Comparison of ENCODE assay signal across 8 mouse cellular contexts in the genomic region with DNA sequence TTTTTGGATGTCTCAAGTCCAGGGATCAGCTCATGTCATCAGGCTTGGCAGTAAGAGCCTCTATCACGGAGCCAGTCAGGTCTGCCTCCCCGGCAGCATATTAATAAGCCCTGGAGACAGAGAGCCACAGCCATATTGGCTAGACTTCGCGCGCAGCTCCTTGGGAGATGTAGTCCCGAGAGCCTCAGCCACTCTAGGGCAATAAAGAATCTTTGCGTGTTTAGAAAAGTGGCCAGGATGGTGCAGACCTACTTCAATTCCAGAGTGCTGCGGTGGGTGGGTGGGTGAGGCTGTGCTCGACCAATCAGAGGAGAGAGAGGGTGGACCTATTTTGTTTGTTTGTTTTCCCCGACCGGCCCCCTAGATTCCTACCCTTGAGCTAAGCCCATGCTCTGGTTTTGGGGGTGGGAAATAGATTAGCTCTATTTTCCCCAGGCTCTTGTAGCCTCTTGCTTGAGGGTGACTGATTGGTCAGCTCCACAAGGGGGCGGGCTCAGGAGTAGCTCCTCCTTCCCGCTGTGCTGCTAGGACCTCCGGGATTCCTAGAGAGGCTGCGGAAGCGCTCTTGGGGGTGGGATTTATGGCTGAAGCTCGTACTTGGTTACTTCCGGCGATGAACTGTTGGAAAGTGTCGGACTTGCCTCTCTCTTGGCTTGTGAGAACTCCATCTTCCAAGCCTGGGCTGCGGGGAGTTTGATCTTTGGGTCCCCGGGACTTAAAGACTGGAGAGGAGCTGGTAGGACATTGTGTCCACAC. TPM values are rescaled to one million over a fixed set of nuclear protein-coding genes. Genes with fewer than 3 reads are reported as not detected.
DNase-seq lines count a peak whose midpoint lies in the region; ATAC-seq and TF ChIP-seq lines count a peak whose summit lies in the region.

A gene (plus strand): TSS at position 627 of the 756 bp plus-strand sequence.

- peaks cover 10% of the 10 kb centered on the region; the same call in 1 of the 2 replicates for H3K36me3 ChIP-seq in E14TG2a.4 (ENCODE audit: insufficient read depth, low read length)
- H3K36me3 ChIP-seq in forebrain, embryonic 12.5 days (replicated peaks): peaks cover 14% of the 10 kb centered on the region
- H3K36me3 ChIP-seq in heart, postnatal 0 days (replicated peaks; ENCODE audit: control insufficient read depth, insufficient read depth, low read length): 0 out of 2 replicates have a peak, but pooled peaks cover 3% of the 10 kb centered on the region
- H3K36me3 ChIP-seq in liver, embryonic 16.5 days (ENCODE audit: control insufficient read depth, insufficient read depth): peaks cover 4% of the 10 kb centered on the region; the same call in 1 of the 2 replicates
- peaks cover 14% of the 10 kb centered on the region for H3K36me3 ChIP-seq in neural tube, embryonic 13.5 days
- H3K36me3 ChIP-seq in testis, adult 2 months (ENCODE audit: control insufficient read depth, insufficient read depth, low read length): 0 out of 2 replicates have a peak, but pooled peaks cover 1% of the 10 kb centered on the region

- WGBS in forebrain, embryonic 12.5 days: under 1% methylated on average over 22 of the region's 22 CpGs
- under 1% methylated on average over 22 of the region's 22 CpGs for WGBS in heart, postnatal 0 days
- WGBS in liver, embryonic 16.5 days (ENCODE audit: insufficient replicate concordance): 0% methylated on average over 22 of the region's 22 CpGs
- under 1% methylated on average over 22 of the region's 22 CpGs for WGBS in neural tube, embryonic 13.5 days

- no peaks in the 10 kb centered on the region for H3K9me3 ChIP-seq in E14TG2a.4 (ENCODE audit: low read length)
- no peaks in the 10 kb centered on the region for H3K9me3 ChIP-seq in forebrain, embryonic 12.5 days
- H3K9me3 ChIP-seq in heart, postnatal 0 days (replicated peaks; ENCODE audit: control insufficient read depth, low read length): no peaks in the 10 kb centered on the region
- no peaks in the 10 kb centered on the region for H3K9me3 ChIP-seq in liver, embryonic 16.5 days (replicated peaks; ENCODE audit: control insufficient read depth, low read length)
- no peaks in the 10 kb centered on the region for H3K9me3 ChIP-seq in neural tube, embryonic 13.5 days

- peak within 1 kb of the TSS; percentile 61 for H3K9ac ChIP-seq in forebrain, embryonic 12.5 days
- H3K9ac ChIP-seq in heart, postnatal 0 days (replicated peaks; ENCODE audit: low read depth, low read length): peak within 1 kb of the TSS; percentile 61
- peak within 1 kb of the TSS; percentile 84 for H3K9ac ChIP-seq in liver, embryonic 16.5 days (ENCODE audit: low read depth, low read length)
- H3K9ac ChIP-seq in neural tube, embryonic 13.5 days: peak within 1 kb of the TSS; percentile 70

- peaks cover 54% of the 10 kb centered on the region for H3K4me1 ChIP-seq in E14TG2a.4 (replicated peaks; ENCODE audit: low read depth, low read length)
- peaks cover 32% of the 10 kb centered on the region for H3K4me1 ChIP-seq in forebrain, embryonic 12.5 days
- peaks cover 10% of the 10 kb centered on the region; the same call in 1 of the 2 replicates for H3K4me1 ChIP-seq in heart, postnatal 0 days (ENCODE audit: control insufficient read depth, insufficient read depth)
- peaks cover 30% of the 10 kb centered on the region for H3K4me1 ChIP-seq in liver, embryonic 16.5 days (ENCODE audit: control insufficient read depth, low read depth, low read length)
- H3K4me1 ChIP-seq in neural tube, embryonic 13.5 days (replicated peaks): peaks cover 35% of the 10 kb centered on the region
- H3K4me1 ChIP-seq in testis, adult 2 months (ENCODE audit: control insufficient read depth, insufficient read depth, low read length): peaks cover 11% of the 10 kb centered on the region

- peak within 1 kb of the TSS; percentile 59 for H3K4me2 ChIP-seq in forebrain, embryonic 12.5 days
- peak within 1 kb of the TSS; percentile 81 for H3K4me2 ChIP-seq in heart, postnatal 0 days (ENCODE audit: low read depth, low read length)
- H3K4me2 ChIP-seq in liver, embryonic 16.5 days (ENCODE audit: low read depth, low read length): peak within 1 kb of the TSS; percentile 77
- H3K4me2 ChIP-seq in neural tube, embryonic 13.5 days: peak within 1 kb of the TSS; percentile 62

- H3K27me3 ChIP-seq in E14TG2a.4 (ENCODE audit: insufficient read depth, low read length): no peaks in the 10 kb centered on the region
- no peaks in the 10 kb centered on the region for H3K27me3 ChIP-seq in forebrain, embryonic 12.5 days
- H3K27me3 ChIP-seq in heart, postnatal 0 days (ENCODE audit: control insufficient read depth, insufficient read depth, low read length): no peaks in the 10 kb centered on the region
- no peaks in the 10 kb centered on the region for H3K27me3 ChIP-seq in liver, embryonic 16.5 days (ENCODE audit: control insufficient read depth, insufficient read depth, low read depth, low read length)
- H3K27me3 ChIP-seq in neural tube, embryonic 13.5 days: no peaks in the 10 kb centered on the region
- H3K27me3 ChIP-seq in testis, adult 2 months (ENCODE audit: control insufficient read depth, insufficient read depth, low read length): no peaks in the 10 kb centered on the region

- peak within 1 kb of the TSS; percentile 87 for H3K27ac ChIP-seq in forebrain, embryonic 12.5 days
- H3K27ac ChIP-seq in heart, postnatal 0 days (ENCODE audit: low read depth): peak within 1 kb of the TSS; percentile 93
- H3K27ac ChIP-seq in liver, embryonic 16.5 days (ENCODE audit: low read length): peak within 1 kb of the TSS; percentile 93
- peak within 1 kb of the TSS; percentile 90 for H3K27ac ChIP-seq in neural tube, embryonic 13.5 days (replicated peaks)
- H3K27ac ChIP-seq in testis, adult 2 months (ENCODE audit: control insufficient read depth, insufficient read depth, low read depth, low read length): peak within 1 kb of the TSS; percentile 81

- peak; percentile 97 for DNase-seq in c-Kit-positive CD71-positive TER-119-positive erythroid progenitor cells, embryonic 14.5 days (ENCODE audit: low spot score)
- peak; percentile 99 for DNase-seq in heart, postnatal 0 days (ENCODE audit: low spot score)
- DNase-seq in kidney, postnatal 4 days: peak; percentile 99

- peak within 1 kb of the TSS; percentile 88 for H3K4me3 ChIP-seq in E14TG2a.4 (replicated peaks; ENCODE audit: low read length)
- H3K4me3 ChIP-seq in forebrain, embryonic 12.5 days (replicated peaks): peak within 1 kb of the TSS; percentile 58
- H3K4me3 ChIP-seq in heart, postnatal 0 days (ENCODE audit: low read depth, low read length): peak within 1 kb of the TSS; percentile 57
- peak within 1 kb of the TSS; percentile 84 for H3K4me3 ChIP-seq in liver, embryonic 16.5 days (ENCODE audit: low read depth, low read length)
- peak within 1 kb of the TSS; percentile 52 for H3K4me3 ChIP-seq in neural tube, embryonic 13.5 days
- H3K4me3 ChIP-seq in testis, adult 2 months (ENCODE audit: control insufficient read depth, low read depth, low read length): peak within 1 kb of the TSS; percentile 92

- peak; percentile 71 for TF ChIP-seq POLR2A in testis, adult 2 months (IDR thresholded peaks at IDR 0.05; ENCODE audit: control insufficient read depth, low read depth, low read length)

- TF ChIP-seq CTCF in E14TG2a.4 (conservative IDR thresholded peaks at IDR 0.05; ENCODE audit: low read length): no peak
- TF ChIP-seq CTCF in heart, postnatal 0 days (IDR thresholded peaks at IDR 0.05; ENCODE audit: low read depth): peak; percentile 19; the same call in 1 of the 2 replicates
- no peak for TF ChIP-seq CTCF in testis, adult 2 months (IDR thresholded peaks at IDR 0.05; ENCODE audit: control insufficient read depth, insufficient read depth, insufficient replicate concordance, low read depth, low read length)

- ATAC-seq in forebrain, embryonic 12.5 days (ENCODE audit: low FRiP score): peak; percentile 94
- ATAC-seq in heart, postnatal 0 days (ENCODE audit: insufficient read depth, low read depth): peak; percentile 93
- peak; percentile 95 for ATAC-seq in liver, embryonic 16.5 days (ENCODE audit: low read depth)
- ATAC-seq in neural tube, embryonic 13.5 days (ENCODE audit: low read depth): peak; percentile 95

- peak; percentile 68; the same call in 1 of the 2 replicates for TF ChIP-seq EP300 in heart, postnatal 0 days (IDR thresholded peaks at IDR 0.05; ENCODE audit: low read depth)

RNA-seq across cellular contexts. Expression of the gene that starts here (rescaled TPM):
- polyA plus RNA-seq in forebrain, embryonic 12.5 days (2016; fragmentation: Nextera tagmentation; extraction: Ambion mirVana): 19.6 and 21.4 TPM in 2 replicates
- total RNA-seq in heart, postnatal 0 days (2014; rRNA removed; ENCODE audit: low replicate concordance): 17.0 and 19.2 TPM in 2 replicates
- polyA plus RNA-seq in heart, postnatal 0 days (2015; fragmentation: Nextera tagmentation; extraction: Ambion mirVana): 7.8 and 8.6 TPM in 2 replicates
- 3.8 and 4.3 TPM in 2 replicates for polyA plus RNA-seq in liver, embryonic 16.5 days (2015; fragmentation: Nextera tagmentation; extraction: Ambion mirVana)
- 15.3 and 17.2 TPM in 2 replicates for polyA plus RNA-seq in neural tube, embryonic 13.5 days (2015; fragmentation: Nextera tagmentation; extraction: Ambion mirVana)
- 8.2 and 9.4 TPM in 2 replicates for polyA plus RNA-seq in testis, adult 2 months (2012; rRNA removed)

Comparison
In these comparisons a context has a peak if more than half of its experiments do, and no peak if none do; other contexts are left out.
1. Peak in every context shown above with its lines: DNase-seq, ATAC-seq, H3K4me3 ChIP-seq and H3K27ac ChIP-seq.